Mouse (Mus musculus) liver, postnatal 0 days (tissue): ENCODE data around the gene Sult2b1. TPM values are rescaled to one million over a fixed set of nuclear protein-coding genes. Genes with fewer than 3 reads are reported as not detected.

ENCODE experiments used
- ATAC-seq: fragments of 200-750 bp; cut with Nextera tagmentation; 2 replicates; pipeline ENCODE4 v1.8.0; 2017; ENCODE audit warnings: mild to moderate bottlenecking, moderate library complexity
- DNase-seq: peaks from one replicate; pipeline ENCODE4 v3.0.0-alpha.2; 2016
- H3K27ac ChIP-seq: fragments of 300-500 bp; sonication (generic); 2 replicates; pipeline ENCODE4 v1.5.1; 2014; ENCODE audit warnings: antibody characterized with exemption, moderate library complexity, mild to moderate bottlenecking, low read depth
- H3K27me3 ChIP-seq: fragments of 300-500 bp; sonication (generic); 2 replicates; pipeline ENCODE4 v1.6.1; 2014; ENCODE audit warnings: low read length, control low read depth, mixed read lengths; ENCODE audit not compliant: insufficient read depth
- H3K36me3 ChIP-seq: fragments of 300-500 bp; sonication (generic); replicated peaks from 2 replicates; pipeline ENCODE4 v1.6.1; 2014; ENCODE audit warnings: mild to moderate bottlenecking, control low read depth, low read length, moderate library complexity, mixed read lengths; ENCODE audit not compliant: insufficient read depth
- H3K4me1 ChIP-seq: fragments of 300-500 bp; sonication (generic); 2 replicates; pipeline ENCODE4 v1.6.1; 2014; ENCODE audit warnings: antibody characterized with exemption, mild to moderate bottlenecking, control low read depth; ENCODE audit not compliant: insufficient read depth
- H3K4me2 ChIP-seq: fragments of 300-500 bp; sonication (generic); 2 replicates; pipeline ENCODE4 v1.6.1; 2014; ENCODE audit warnings: low read depth, mild to moderate bottlenecking, low read length, moderate library complexity, mixed read lengths
- H3K4me3 ChIP-seq: fragments of 300-500 bp; sonication (generic); 2 replicates; pipeline ENCODE4 v1.5.1; 2014; ENCODE audit warnings: low read depth, low read length
- H3K9ac ChIP-seq: fragments of 300-500 bp; sonication (generic); replicated peaks from 2 replicates; pipeline ENCODE4 v1.6.1; 2014; ENCODE audit warnings: mild to moderate bottlenecking, moderate library complexity
- H3K9me3 ChIP-seq: fragments of 300-500 bp; sonication (generic); 2 replicates; pipeline ENCODE4 v1.6.1; 2016; ENCODE audit warnings: mild to moderate bottlenecking, control low read depth, low read length, mixed read lengths
- CTCF ChIP-seq: sonication (generic); IDR thresholded peaks from 2 replicates; pipeline ENCODE4 v1.5.1; 2016; ENCODE audit warnings: antibody characterized with exemption, low read depth
- EP300 ChIP-seq: IDR thresholded peaks from 2 replicates; pipeline ENCODE4 v1.6.1; 2016; ENCODE audit warnings: antibody characterized with exemption, low read depth, mild to moderate bottlenecking
- WGBS: fragments of 180-500 bp; shearing (Covaris S2); extraction: QIAGEN DNeasy Blood & Tissue Kit; methylation state at CpG from one replicate; pipeline ENCODE4 v1.1.7; 2014; ENCODE audit not compliant: insufficient replicate concordance; 5-methylcytosine and 5-hydroxymethylcytosine counted together
- polyA plus RNA-seq: library from polyadenylated mRNA; unstranded; fragments of >200 nt; fragmentation: Nextera tagmentation; extraction: Ambion mirVana; gene quantifications from 2 replicates; pipeline ENCODE4 v1.2.1, GENCODE M21; 2015

Sult2b1 gene
- polyA plus RNA-seq, 1 experiment from 2014 or later = 0.26 TPM

DNA sequence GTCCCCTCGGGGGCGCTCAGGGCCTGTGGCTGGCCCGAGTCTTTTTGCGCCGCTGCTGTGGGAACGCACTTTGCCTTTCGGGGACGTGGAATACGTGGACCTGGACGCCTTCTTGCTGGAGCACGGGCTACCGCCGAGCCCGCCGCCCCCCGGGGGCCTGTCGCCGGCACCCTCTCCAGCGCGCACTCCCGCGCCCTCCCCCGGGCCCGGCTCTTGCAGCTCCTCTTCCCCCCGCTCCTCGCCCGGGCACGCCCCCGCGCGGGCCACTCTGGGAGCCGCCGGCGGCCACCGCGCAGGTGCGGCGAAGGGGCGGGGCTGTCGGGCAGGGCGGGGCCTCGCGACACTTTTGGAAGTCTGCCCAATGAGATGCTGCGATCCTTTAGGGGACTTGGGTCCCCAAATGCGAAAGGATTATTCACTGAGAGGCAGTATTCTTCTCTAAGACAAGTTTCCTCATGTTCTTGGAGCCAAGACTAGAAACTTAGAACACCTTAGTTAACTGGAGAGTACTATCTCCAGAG, 77.7 kb downstream of the Sult2b1 start:
- H3K4me3 ChIP-seq = peak overlapping the region; percentile 66
- H3K27me3 ChIP-seq = no peaks in the 10 kb centered on the region
- peak overlapping the region; percentile 77 for H3K9ac ChIP-seq
- peak; percentile 90 for DNase-seq
- ATAC-seq = peak; percentile 20
- peak overlapping the region; percentile 85 for H3K27ac ChIP-seq
- 1% methylated on average over 40 of the region's 45 CpGs for WGBS
- H3K9me3 ChIP-seq = no peaks in the 10 kb centered on the region
- H3K4me2 ChIP-seq = peak overlapping the region; percentile 99
- TF ChIP-seq EP300 = no peak
- TF ChIP-seq CTCF = 0 out of 2 replicates have a peak, but pooled peaks have one; percentile 16
- H3K36me3 ChIP-seq = peaks cover 19% of the 10 kb centered on the region
- peaks cover 50% of the 10 kb centered on the region for H3K4me1 ChIP-seq

DNA sequence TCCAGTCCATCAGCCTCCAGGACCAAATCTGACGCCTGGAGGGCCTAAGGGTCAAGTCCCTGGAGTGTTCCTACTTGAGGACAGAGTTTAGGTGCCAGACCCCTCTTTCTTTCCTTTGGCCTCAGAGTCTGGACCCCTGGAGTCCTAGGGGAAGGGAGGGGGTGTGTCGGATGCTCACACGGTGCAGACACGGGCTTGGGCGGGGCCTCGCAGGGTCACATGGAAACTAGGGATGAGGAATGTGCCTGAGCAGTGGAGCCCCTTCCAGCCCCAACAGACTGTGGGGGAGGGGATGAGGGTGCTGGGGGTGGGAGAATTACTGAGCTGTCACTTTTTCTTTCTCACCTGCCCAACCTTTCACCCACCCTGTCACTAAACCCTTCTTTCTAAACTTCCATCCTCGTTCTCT, 78.6 kb downstream of the Sult2b1 start:
- no peaks in the 10 kb centered on the region for H3K9me3 ChIP-seq
- peak; percentile 57 for DNase-seq
- peak overlapping the region; percentile 99 for H3K4me2 ChIP-seq
- H3K9ac ChIP-seq = peak overlapping the region; percentile 77
- peak overlapping the region; percentile 77 for H3K27ac ChIP-seq
- peaks cover 4% of the 10 kb centered on the region; the same call in 1 of the 2 replicates for H3K27me3 ChIP-seq
- 2% methylated on average over 7 of the region's 7 CpGs for WGBS
- ATAC-seq = no peak
- peak overlapping the region; percentile 66 for H3K4me3 ChIP-seq
- TF ChIP-seq CTCF (no peak), EP300 (no peak)
- peaks cover 50% of the 10 kb centered on the region for H3K4me1 ChIP-seq
- H3K36me3 ChIP-seq = peaks cover 10% of the 10 kb centered on the region

GRCm38 (mm10) chr7:45705443-45705864, 79.0 kb downstream of the Sult2b1 start:
- under 1% methylated on average over 21 of the region's 21 CpGs for WGBS
- no peaks in the 10 kb centered on the region for H3K9me3 ChIP-seq
- ATAC-seq (no peak), DNase-seq (no peak)
- H3K4me3 ChIP-seq = peak overlapping the region; percentile 66
- peak overlapping the region; percentile 99 for H3K4me2 ChIP-seq
- H3K27ac ChIP-seq = peak overlapping the region; percentile 77
- TF ChIP-seq CTCF = peak; percentile 5; the same call in 1 of the 2 replicates
- no peak for TF ChIP-seq EP300
- peak overlapping the region; percentile 41 for H3K9ac ChIP-seq
- peaks cover 8% of the 10 kb centered on the region for H3K27me3 ChIP-seq
- H3K4me1 ChIP-seq = peaks cover 53% of the 10 kb centered on the region
- H3K36me3 ChIP-seq = peaks cover 5% of the 10 kb centered on the region; the same call in 1 of the 2 replicates

- peak within 1 kb of the TSS; percentile 66 for H3K4me3 ChIP-seq
- under 1% methylated on average over 36 of the region's 36 CpGs for WGBS
- H3K27ac ChIP-seq = peak within 1 kb of the TSS; percentile 77
- H3K9me3 ChIP-seq = no peaks in the 10 kb centered on the region
- DNase-seq (peak; percentile 94), ATAC-seq (peak; percentile 72)
- H3K9ac ChIP-seq = peak within 1 kb of the TSS; percentile 50
- H3K4me2 ChIP-seq = peak within 1 kb of the TSS; percentile 99
- H3K27me3 ChIP-seq = peaks cover 14% of the 10 kb centered on the region
- H3K36me3 ChIP-seq = 0 out of 2 replicates have a peak, but pooled peaks cover 2% of the 10 kb centered on the region
- TF ChIP-seq CTCF (no peak), EP300 (no peak)
- H3K4me1 ChIP-seq = peaks cover 59% of the 10 kb centered on the region
These were observed 79.6 kb downstream of the Sult2b1 start, which contains the start of gene Dbp for GRCm38 (mm10) chr7:45704730-45705442. Dbp (plus strand) TSS chr7:45705088.

DNA sequence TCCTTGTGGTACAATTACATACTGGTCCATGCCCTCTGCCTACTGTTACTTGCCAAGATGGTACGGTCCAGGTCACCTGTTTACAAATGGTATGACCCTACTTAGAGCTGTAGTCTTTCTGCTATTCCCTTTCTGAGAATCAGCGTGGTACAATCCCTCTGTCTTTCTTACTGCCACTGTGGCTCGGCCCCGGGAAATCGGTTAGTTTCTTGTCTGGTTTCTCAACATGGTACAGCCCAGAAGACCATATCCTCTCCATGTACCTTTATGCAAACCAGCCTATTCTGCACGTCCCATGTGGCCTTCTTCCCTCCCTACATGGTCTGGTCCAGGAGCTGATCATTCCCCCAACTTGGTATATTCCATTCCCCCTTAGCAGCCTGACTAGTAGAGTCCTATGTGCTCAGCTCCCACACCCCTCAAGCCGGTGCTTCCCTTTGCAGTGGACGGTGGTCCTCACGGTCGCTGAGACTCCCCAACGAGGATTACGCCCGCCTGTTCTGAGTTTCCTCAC, 80.4 kb downstream of the Sult2b1 start:
- Histone ChIP-seq H3K9ac (0 out of 2 replicates have a peak overlapping the region, but pooled peaks have one; percentile 50), H3K27ac (peak overlapping the region; percentile 77), H3K27me3 (peaks cover 22% of the 10 kb centered on the region), H3K4me2 (peak overlapping the region; percentile 99), H3K9me3 (no peaks in the 10 kb centered on the region), H3K4me3 (peak overlapping the region; percentile 32), H3K4me1 (peaks cover 60% of the 10 kb centered on the region), H3K36me3 (no peaks in the 10 kb centered on the region)
- DNase-seq (peak; percentile 61), ATAC-seq (peak; percentile 71)
- 1% methylated on average over 13 of the region's 13 CpGs for WGBS
- no peak for TF ChIP-seq CTCF
- TF ChIP-seq EP300 = no peak

- Histone ChIP-seq H3K4me2 (peak overlapping the region; percentile 99), H3K9me3 (no peaks in the 10 kb centered on the region), H3K36me3 (no peaks in the 10 kb centered on the region), H3K4me3 (no peak overlapping the region), H3K27ac (peak overlapping the region; percentile 77; the same call in 1 of the 2 replicates), H3K27me3 (peaks cover 27% of the 10 kb centered on the region), H3K9ac (no peak overlapping the region), H3K4me1 (peaks cover 56% of the 10 kb centered on the region)
- DNase-seq (no peak), ATAC-seq (no peak)
- no peak for TF ChIP-seq CTCF
- no peak for TF ChIP-seq EP300
- WGBS = 37% methylated on average over 12 of the region's 12 CpGs
These were observed 80.9 kb downstream of the Sult2b1 start for GRCm38 (mm10) chr7:45703521-45704033.
